Mouse (Mus musculus) splenic B cell, adult 2 months (primary cell): ENCODE data around the gene Wtip.
"Not testable (repeated sequence)": the region's sequence is repeated elsewhere in the genome, so short reads cannot be mapped to it uniquely, and the experiment has no call there.

ENCODE experiments used
- DNase-seq: peaks from one replicate; pipeline ENCODE4 v3.0.0-alpha.2; 2011; ENCODE audit warnings: low read depth, low spot score
- H3K27me3 ChIP-seq: 2 replicates; pipeline ENCODE4 v1.6.1; 2012; ENCODE audit warnings: mild to moderate bottlenecking, low read length, moderate library complexity, mixed read lengths; ENCODE audit not compliant: control insufficient read depth, poor library complexity, insufficient read depth, severe bottlenecking
- H3K36me3 ChIP-seq: 2 replicates; pipeline ENCODE4 v1.6.1; 2012; ENCODE audit warnings: mild to moderate bottlenecking, low read length, moderate library complexity, mixed read lengths; ENCODE audit not compliant: control insufficient read depth, poor library complexity, insufficient read depth, severe bottlenecking

The Wtip gene

GRCm38 (mm10) chr7:34133117-34133762, at the start of gene Wtip:
Gene Wtip, minus strand, starts transcription at chr7:34133268.
- no peak for DNase-seq
- Histone ChIP-seq H3K36me3 (no peaks in the 10 kb centered on the region), H3K27me3 (peaks cover 3% of the 10 kb centered on the region; the same call in 1 of the 2 replicates)

- not testable (repeated sequence) for H3K27me3 ChIP-seq, H3K36me3 ChIP-seq
- peak; percentile 53 for DNase-seq
Observed at GRCm38 (mm10) chr7:34176241-34176640, 43.2 kb upstream of the Wtip start.

DNA sequence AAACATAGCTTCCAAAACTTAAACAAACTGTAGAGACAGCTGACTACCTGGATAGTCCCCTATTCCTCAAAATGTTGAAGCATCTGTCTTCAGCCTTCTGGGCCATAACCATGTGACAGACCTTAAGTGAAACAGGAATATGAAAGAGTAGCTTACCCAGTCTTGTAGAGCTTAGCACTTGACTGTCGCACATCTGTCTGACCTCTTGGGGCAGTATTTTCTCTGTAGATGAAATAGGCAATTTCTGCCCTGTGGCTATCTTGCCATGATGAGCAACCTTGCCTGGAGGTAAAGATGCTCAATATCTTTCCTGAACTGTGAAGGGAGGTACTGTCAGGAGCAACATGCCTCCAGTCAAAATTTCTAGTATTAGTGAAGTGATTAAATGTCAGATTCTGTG, 39.2 kb upstream of the Wtip start:
- Histone ChIP-seq H3K36me3 (no peaks in the 10 kb centered on the region), H3K27me3 (no peaks in the 10 kb centered on the region)
- peak; percentile 32 for DNase-seq

- Histone ChIP-seq H3K36me3 (peaks cover 4% of the 10 kb centered on the region), H3K27me3 (no peaks in the 10 kb centered on the region)
- no peak for DNase-seq
Observed at GRCm38 (mm10) chr7:34169454-34169853, 36.4 kb upstream of the Wtip start, which contains the start of gene Uba2. Gene Uba2, minus strand, starts transcription at chr7:34169599.

- Histone ChIP-seq H3K36me3 (peaks cover 4% of the 10 kb centered on the region), H3K27me3 (no peaks in the 10 kb centered on the region)
- DNase-seq: peak; percentile 88
Observed at GRCm38 (mm10) chr7:34168470-34169251, 35.6 kb upstream of the Wtip start.

DNA sequence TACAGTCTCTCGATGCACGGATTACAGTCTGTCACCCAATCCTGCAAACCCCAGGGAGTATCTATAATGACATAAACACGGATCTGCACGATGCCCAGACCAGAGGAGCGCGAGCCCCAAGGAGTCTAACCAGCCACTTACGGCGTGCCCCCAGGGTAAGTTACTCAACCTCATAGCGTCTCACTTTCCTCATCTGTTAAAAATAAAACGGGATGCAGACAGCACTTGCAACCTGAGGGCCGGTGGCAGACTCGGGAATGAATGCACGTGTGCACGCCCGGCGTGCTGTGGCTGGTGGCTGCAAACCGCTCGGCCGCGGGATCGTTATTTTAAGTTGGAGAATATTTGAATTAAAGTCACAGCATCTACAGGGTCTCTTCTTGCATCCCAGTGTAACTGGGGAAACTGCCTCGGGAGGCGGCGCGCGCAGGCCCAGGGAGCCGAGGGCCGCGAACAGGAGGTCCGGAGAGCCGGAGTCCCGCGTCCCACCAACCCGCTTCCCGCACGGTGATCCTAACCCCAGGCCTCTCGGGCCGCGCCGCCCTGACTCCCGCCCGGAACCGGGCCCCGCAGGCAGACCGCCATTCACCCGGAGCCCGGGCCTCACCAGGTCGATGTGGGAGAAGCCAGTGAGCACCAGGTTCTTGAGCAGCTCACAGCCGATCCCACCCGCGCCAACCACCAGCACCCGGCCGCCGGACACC, 34.9 kb upstream of the Wtip start:
- H3K27me3 ChIP-seq: no peaks in the 10 kb centered on the region
- no peak for DNase-seq
- H3K36me3 ChIP-seq: peaks cover 4% of the 10 kb centered on the region

- DNase-seq: peak; percentile 54
- Histone ChIP-seq H3K36me3 (peaks cover 4% of the 10 kb centered on the region), H3K27me3 (no peaks in the 10 kb centered on the region)
Observed at GRCm38 (mm10) chr7:34166850-34167249, 33.8 kb upstream of the Wtip start.

- no peak for DNase-seq
- Histone ChIP-seq H3K36me3 (peaks cover 4% of the 10 kb centered on the region), H3K27me3 (no peaks in the 10 kb centered on the region)
Observed at GRCm38 (mm10) chr7:34165999-34166398, 32.9 kb upstream of the Wtip start.

DNA sequence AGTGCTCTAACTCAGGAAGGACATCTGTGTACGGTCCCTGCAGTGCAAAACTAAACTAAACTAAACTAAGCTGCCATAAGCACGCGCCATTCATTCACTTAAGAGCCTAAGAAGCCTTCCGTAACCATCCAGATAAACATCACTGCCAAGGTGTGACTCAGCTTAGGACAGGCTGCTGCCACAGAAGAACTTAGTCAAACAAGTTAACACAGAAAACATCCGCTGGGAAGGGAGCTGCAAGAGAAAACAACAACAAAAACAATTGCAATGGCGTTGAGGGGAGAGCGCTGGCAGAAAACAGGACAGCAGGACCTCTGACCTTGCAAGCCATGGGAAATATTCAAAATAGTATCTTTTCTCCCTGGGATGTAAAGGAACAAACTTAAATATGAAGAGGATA, 31.6 kb upstream of the Wtip start:
- Histone ChIP-seq H3K27me3 (no peaks in the 10 kb centered on the region), H3K36me3 (peaks cover 4% of the 10 kb centered on the region)
- DNase-seq: no peak

DNA sequence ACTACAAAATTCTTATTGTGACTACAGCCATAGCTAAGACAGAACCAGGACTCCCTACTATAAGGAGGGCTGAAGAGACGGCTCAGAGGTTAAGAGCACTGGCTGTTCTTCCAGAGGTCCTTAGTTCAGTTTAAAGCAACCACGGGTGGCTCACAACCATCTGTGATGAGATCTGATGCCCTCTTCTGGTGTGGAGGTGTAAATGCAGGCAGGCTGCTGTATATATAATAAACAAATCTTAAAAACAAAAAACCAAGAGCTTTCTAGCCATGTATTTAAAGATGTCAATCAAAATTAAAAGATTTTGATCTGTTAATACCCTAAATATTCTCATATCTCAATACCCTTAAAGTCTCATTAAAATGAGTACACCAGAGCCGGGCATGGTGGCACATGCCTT, 26.1 kb upstream of the Wtip start:
- no peak for DNase-seq
- Histone ChIP-seq H3K27me3 (no peaks in the 10 kb centered on the region), H3K36me3 (peaks cover 10% of the 10 kb centered on the region)

DNA sequence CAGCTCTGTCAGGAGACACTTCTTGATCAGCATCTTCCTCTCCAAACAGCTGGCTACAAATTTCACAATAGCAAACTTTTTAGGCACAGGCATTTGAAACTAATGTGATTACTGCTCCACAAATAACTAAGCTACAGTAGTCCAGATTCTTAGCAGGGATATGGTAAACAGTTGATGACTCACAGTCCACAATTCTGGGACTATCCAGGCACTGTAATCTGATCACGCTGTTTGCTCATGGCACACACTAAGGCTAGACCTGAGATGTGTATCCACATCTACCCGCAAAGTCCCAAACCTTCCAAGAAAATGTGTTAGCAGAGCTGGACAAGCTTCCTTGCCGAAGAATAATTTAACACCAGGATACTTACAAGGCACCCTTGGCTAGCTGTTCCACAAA, 24.9 kb upstream of the Wtip start:
- peaks cover 15% of the 10 kb centered on the region for H3K36me3 ChIP-seq
- no peaks in the 10 kb centered on the region for H3K27me3 ChIP-seq
- no peak for DNase-seq

- no peak for DNase-seq
- Histone ChIP-seq H3K27me3 (no peaks in the 10 kb centered on the region), H3K36me3 (peaks cover 49% of the 10 kb centered on the region)
Observed at GRCm38 (mm10) chr7:34147193-34147592, 14.1 kb upstream of the Wtip start.

- no peaks in the 10 kb centered on the region for H3K27me3 ChIP-seq
Observed at GRCm38 (mm10) chr7:34141123-34141522, 8.1 kb upstream of the Wtip start.

DNA sequence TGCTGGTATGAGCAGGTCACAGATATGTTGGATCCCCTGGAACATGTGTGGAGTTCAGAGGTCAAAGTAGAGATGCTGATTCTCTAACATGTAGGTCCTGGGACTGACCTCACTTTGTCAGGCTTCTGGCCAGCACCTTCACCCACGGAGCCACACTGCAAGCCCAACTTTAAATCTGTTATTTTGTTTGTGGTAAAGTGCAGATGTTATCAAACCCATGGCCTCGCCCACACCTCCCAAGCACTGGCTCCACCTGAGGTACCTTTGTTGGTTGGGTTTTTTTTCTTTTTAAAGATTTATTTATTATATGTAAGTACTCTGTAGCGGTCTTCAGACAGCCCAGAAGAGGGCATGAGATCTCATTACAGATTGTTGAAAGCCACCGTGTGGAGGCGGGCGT, 6.4 kb upstream of the Wtip start:
- Histone ChIP-seq H3K36me3 (peaks cover 8% of the 10 kb centered on the region), H3K27me3 (no peaks in the 10 kb centered on the region)
- DNase-seq: no peak

More at GRCm38 (mm10) chr7:34141123-34141522, 8.1 kb upstream of the Wtip start:
- no peak for DNase-seq
- peaks cover 18% of the 10 kb centered on the region for H3K36me3 ChIP-seq

- Histone ChIP-seq H3K36me3 (no peaks in the 10 kb centered on the region), H3K27me3 (peaks cover 3% of the 10 kb centered on the region; the same call in 1 of the 2 replicates)
- no peak for DNase-seq
Observed at GRCm38 (mm10) chr7:34134336-34134735, 1.3 kb upstream of the Wtip start.
